Mouse (Mus musculus) lung, adult 2 months (tissue): ENCODE results near the gene Glis2.

Experiments
- CTCF ChIP-seq: fragments of 200-500 bp; IDR thresholded peaks from 2 replicates; pipeline ENCODE4 v1.5.1; 2011; ENCODE audit warnings: mild to moderate bottlenecking, low read length, control low read depth; ENCODE audit not compliant: insufficient read depth
- POLR2A ChIP-seq: fragments of 200-500 bp; IDR thresholded peaks from 2 replicates; pipeline ENCODE4 v1.6.1; 2011; ENCODE audit warnings: low read depth, mild to moderate bottlenecking, control low read depth, low read length, borderline replicate concordance; ENCODE audit errors: extremely low read depth

- TF ChIP-seq CTCF (no peak), POLR2A (no peak)
Measured at GRCm38 (mm10) chr16:4596836-4597235, 2.3 kb downstream of the Glis2 start.
